Mouse (Mus musculus) cortical plate, adult 2 months (tissue): ENCODE results near the gene Nrp1. TPM values are rescaled to one million over a fixed set of nuclear protein-coding genes. Genes with fewer than 3 reads are reported as not detected.

Source experiments
- H3K27ac ChIP-seq: fragments of 200-500 bp; 2 replicates; pipeline ENCODE4 v1.5.1; 2012; ENCODE audit warnings: low read length, control low read depth, inconsistent platforms; ENCODE audit not compliant: insufficient read depth
- H3K4me1 ChIP-seq: fragments of 200-500 bp; 2 replicates; pipeline ENCODE4 v1.6.1; 2011; ENCODE audit warnings: low read length; ENCODE audit not compliant: control insufficient read depth, insufficient read depth
- H3K4me3 ChIP-seq: fragments of 200-500 bp; 2 replicates; pipeline ENCODE4 v1.5.1; 2011; ENCODE audit warnings: mild to moderate bottlenecking, low read length, control low read depth; ENCODE audit not compliant: insufficient read depth
- CTCF ChIP-seq: fragments of 200-500 bp; IDR thresholded peaks from 2 replicates; pipeline ENCODE4 v1.5.1; 2011; ENCODE audit warnings: mild to moderate bottlenecking, control low read depth, low read length; ENCODE audit not compliant: insufficient read depth; ENCODE audit errors: extremely low read depth
- POLR2A ChIP-seq: fragments of 200-500 bp; IDR thresholded peaks from 2 replicates; pipeline ENCODE4 v1.6.1; 2011; ENCODE audit warnings: mild to moderate bottlenecking, low read length, control low read depth; ENCODE audit not compliant: insufficient read depth; ENCODE audit errors: extremely low read depth
- polyA plus RNA-seq: library from polyadenylated mRNA; depleted of rRNA; stranded (reverse); fragments of >200 nt; gene quantifications from 2 replicates; pipeline ENCODE4 v1.2.3, GENCODE M21; 2012

Gene Nrp1
- polyA plus RNA-seq, 1 experiment: 12.9 TPM

DNA sequence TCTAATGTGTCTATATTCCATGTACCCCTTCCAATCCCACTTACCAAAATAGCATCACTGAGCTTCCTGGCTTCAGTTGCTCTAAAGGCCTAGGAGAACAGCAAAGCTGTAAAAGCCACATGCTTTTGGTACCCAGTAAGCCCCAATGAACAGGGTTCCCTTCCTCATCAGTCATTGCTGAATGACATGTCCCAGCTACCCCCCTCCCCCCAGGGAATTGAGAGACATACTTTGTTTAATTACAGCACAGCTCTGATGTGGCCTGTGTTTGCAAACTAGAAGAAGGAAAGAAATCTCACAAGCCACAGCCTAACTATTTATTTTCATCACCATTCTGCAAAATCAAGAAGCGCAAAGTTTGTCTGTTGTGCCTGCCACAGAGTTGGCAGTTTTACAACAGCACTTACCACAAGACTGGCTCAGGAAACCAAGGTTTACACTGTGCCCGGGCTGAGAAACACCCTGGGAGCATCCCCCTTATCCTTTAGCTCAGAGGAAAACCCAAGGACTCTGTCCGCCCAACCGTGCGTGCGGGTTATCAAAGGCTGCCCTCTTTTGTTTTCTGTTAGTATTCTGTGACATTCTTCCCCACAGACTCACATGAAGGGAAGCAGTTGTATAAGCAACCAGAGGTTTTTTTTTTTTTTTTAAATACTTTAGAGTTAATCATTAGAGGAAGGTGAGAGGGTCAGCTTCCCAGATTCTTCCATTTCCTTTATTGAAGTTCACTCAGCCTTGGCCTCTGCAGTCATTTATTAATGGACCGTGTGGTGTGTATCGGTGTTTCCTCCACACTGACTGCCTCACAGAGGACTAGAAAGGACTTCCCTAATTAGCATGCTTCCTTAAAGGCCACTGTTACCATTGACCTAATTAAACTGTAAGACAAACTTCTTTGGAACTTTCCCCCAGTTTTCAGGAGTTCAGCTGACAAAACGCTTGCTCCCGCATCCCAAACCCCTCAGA lies 129.8 kb downstream of the Nrp1 start:
- H3K4me3 ChIP-seq: no peak overlapping the region
- H3K4me1 ChIP-seq: no peaks in the 10 kb centered on the region
- TF ChIP-seq CTCF: no peak
- H3K27ac ChIP-seq: no peak overlapping the region

GRCm38 (mm10) chr8:128489351-128489750 lies 130.9 kb downstream of the Nrp1 start:
- TF ChIP-seq CTCF (no peak), POLR2A (no peak)
- Histone ChIP-seq H3K27ac (no peak overlapping the region), H3K4me3 (no peak overlapping the region), H3K4me1 (no peaks in the 10 kb centered on the region)

DNA sequence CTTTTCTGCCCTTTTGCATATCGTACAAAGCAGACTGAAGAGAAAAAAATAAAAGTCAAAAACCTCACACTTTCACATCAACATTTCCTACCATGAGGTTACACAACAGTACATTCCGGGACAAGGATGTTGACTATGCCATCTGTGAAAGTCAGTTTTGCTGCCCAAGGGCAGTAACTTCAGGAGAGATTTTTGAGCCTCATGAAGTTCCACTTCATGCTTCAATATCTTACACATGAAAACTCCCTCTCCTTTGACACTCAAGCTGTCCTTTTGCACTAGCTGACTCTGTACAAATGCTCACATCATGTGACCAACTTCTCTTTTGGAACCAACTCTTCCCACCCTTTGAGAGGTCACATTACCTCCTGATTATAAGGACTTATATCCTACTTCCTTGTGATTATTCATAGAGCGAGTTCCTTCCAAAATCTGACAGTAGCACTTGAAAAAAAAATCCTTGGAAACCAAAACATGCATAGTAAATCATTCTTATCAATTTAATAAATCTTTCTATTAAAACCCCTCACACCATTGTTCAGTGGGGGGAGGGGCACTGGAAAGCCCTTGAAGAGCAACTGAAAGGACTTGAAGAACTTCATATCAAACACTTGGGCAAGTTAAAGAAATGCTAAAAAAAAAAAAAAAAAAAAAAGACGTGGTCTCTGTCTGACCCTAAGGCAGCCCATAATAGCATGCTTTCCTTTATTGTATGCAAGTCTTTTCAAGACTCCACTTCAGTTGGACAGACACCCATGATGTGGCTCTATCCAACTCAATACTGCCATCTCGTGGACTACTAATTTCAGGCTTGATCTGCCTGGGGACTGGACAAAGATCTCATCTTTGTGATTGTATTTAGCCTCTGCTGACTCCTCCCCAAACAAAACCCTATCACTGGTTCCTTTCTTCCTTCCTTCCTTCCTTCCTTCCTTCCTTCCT lies 133.0 kb downstream of the Nrp1 start:
- TF ChIP-seq CTCF (peak; percentile 75), POLR2A (no peak)
- H3K4me1 ChIP-seq: no peaks in the 10 kb centered on the region; the same call in 1 of the 2 replicates
- H3K27ac ChIP-seq: no peak overlapping the region
- H3K4me3 ChIP-seq: no peak overlapping the region

GRCm38 (mm10) chr8:128493801-128494200 lies 135.4 kb downstream of the Nrp1 start:
- H3K4me3 ChIP-seq: no peak overlapping the region
- H3K4me1 ChIP-seq: no peaks in the 10 kb centered on the region; the same call in 1 of the 2 replicates
- no peak for TF ChIP-seq CTCF
- no peak for TF ChIP-seq POLR2A
- H3K27ac ChIP-seq: no peak overlapping the region

GRCm38 (mm10) chr8:128498836-128499235 lies 140.4 kb downstream of the Nrp1 start:
- Histone ChIP-seq H3K4me3 (no peak overlapping the region), H3K27ac (no peak overlapping the region), H3K4me1 (no peaks in the 10 kb centered on the region; the same call in 1 of the 2 replicates)
- TF ChIP-seq POLR2A (no peak), CTCF (no peak)

DNA sequence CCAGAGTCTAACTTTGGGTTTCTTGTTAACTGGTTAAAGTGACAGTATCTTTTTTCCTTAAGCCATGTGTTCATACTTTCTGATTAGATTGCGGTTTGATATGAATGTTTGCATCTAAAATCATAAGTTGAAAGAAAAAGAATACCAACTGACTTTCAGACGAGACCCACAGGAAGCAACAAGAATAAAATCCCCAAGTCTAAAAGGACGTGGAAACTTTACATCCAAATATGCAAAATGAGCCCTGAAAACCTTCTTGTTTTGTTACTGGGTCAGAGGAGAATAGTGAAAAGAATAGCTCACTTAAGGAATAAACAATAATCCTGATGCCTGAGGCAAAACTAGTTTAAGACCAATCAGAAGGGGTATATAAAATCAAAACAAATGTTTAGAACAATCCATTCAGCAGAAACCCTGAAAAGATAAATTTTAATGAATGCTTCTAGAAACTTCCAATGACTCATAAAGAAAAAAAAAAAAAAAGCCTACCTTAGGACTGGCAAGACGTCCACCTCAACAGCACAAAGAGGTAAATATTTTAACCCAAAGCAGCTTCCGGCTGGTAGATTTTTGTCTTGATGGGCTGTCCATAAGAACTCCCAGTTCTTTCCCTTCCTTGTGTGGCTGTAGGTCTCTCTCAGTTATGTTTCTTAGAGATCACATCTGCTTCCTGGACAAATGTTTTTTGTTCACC lies 145.9 kb downstream of the Nrp1 start:
- Histone ChIP-seq H3K27ac (no peak overlapping the region), H3K4me3 (no peak overlapping the region), H3K4me1 (no peaks in the 10 kb centered on the region)
- no peak for TF ChIP-seq CTCF
- TF ChIP-seq POLR2A: no peak

DNA sequence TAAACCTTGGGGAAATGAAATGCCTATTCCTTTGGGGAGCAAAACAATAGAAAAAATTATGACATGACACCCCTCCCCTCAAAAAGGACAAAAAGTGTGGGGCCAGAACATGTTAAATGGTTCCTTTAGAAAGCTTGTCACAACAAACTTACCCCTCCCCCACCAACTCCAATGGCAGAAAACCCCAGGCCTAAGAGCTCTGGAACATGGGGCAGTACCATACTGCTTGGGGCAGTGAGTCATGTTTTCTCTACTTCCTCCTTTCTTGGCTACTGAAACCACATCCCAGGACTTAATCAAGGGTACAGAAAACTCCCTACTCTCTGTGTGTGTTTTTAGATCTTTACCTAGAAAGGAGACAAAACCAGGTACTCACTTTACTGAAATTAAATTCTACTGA lies 147.5 kb downstream of the Nrp1 start:
- no peaks in the 10 kb centered on the region for H3K4me1 ChIP-seq
- TF ChIP-seq POLR2A: no peak
- H3K27ac ChIP-seq: no peak overlapping the region
- no peak overlapping the region for H3K4me3 ChIP-seq

GRCm38 (mm10) chr8:128508723-128509122 lies 150.3 kb downstream of the Nrp1 start:
- no peak for TF ChIP-seq CTCF
- Histone ChIP-seq H3K4me3 (no peak overlapping the region), H3K27ac (no peak overlapping the region), H3K4me1 (no peaks in the 10 kb centered on the region)

- TF ChIP-seq POLR2A: no peak
- TF ChIP-seq CTCF: no peak
- H3K4me3 ChIP-seq: no peak overlapping the region
Observed at GRCm38 (mm10) chr8:128511021-128511420, 152.6 kb downstream of the Nrp1 start.

More at GRCm38 (mm10) chr8:128511021-128511420, 152.6 kb downstream of the Nrp1 start:
- no peak overlapping the region for H3K27ac ChIP-seq
- no peaks in the 10 kb centered on the region for H3K4me1 ChIP-seq
